Mouse (Mus musculus): Measurements from ENCODE around the gene Nrip2. TPM values are rescaled to one million over a fixed set of nuclear protein-coding genes. Genes with fewer than 3 reads are reported as not detected.

Gene Nrip2
- total and polyA plus RNA-seq, 3 experiments, result 0.13 to 1.3 TPM; not detected in 1

- Histone ChIP-seq H3K27me3 (replicated peaks) (no peaks in the 10 kb centered on the region), H3K36me3 (replicated peaks in 1 of 2; ENCODE audit: control insufficient read depth in 1 of 2, insufficient read depth in 1 of 2, low read length in 1 of 2) (no peaks in the 10 kb centered on the region), H3K9ac (ENCODE audit: insufficient read depth, low read depth) (no peak overlapping the region), H3K79me2 (replicated peaks; ENCODE audit: control insufficient read depth, extremely low read depth, insufficient read depth, poor library complexity, severe bottlenecking) (no peaks in the 10 kb centered on the region), H3K4me2 (ENCODE audit: insufficient read depth, low read depth, poor library complexity, severe bottlenecking) (no peak overlapping the region), H3K4me3 (replicated peaks in 1 of 3; ENCODE audit: low read depth in 2 of 3, low read length in 2 of 3, poor library complexity in 1 of 3) (no peak overlapping the region), H3K9me3 (replicated peaks; ENCODE audit: low read length) (no peaks in the 10 kb centered on the region), H3K4me1 (ENCODE audit: control insufficient read depth in 1 of 2, insufficient read depth in 2 of 2) (peaks cover 8 to 39% of the 10 kb centered on the region in 2 experiments; a peak in 2 of 4 replicates), H3K27ac (ENCODE audit: insufficient read depth, low read depth) (no peak overlapping the region)
- DNase-seq (ENCODE audit: extremely low read depth), result no peak
- dilution Hi-C loops (cut with MboI; ENCODE audit: extremely low pct_ligation_motif_present, extremely low pct_unique_long_range_greater_than_20kb, low sequenced_read_pairs), result no loop called here
- no peak for TF ChIP-seq TBP (conservative IDR thresholded peaks at IDR 0.05; ENCODE audit: low read depth, low read length)
- TF ChIP-seq SMC3 (IDR thresholded peaks at IDR 0.05; ENCODE audit: low read depth, low read length), result no peak
- TF ChIP-seq MYC (IDR thresholded peaks at IDR 0.05; ENCODE audit: low read depth, low read length), result no peak
- TF ChIP-seq ZNF384 (IDR thresholded peaks at IDR 0.05; ENCODE audit: low read depth, low read length), result no peak
- no peak for TF ChIP-seq EP300 (IDR thresholded peaks at IDR 0.05; ENCODE audit: low read length)
- no peak for TF ChIP-seq UBTF (IDR thresholded peaks at IDR 0.05; ENCODE audit: low read depth, low read length)
- no peak for TF ChIP-seq CHD1 (IDR thresholded peaks at IDR 0.05; ENCODE audit: low read depth, low read length)
- TF ChIP-seq ZC3H11A (IDR thresholded peaks at IDR 0.05; ENCODE audit: low read depth, low read length), result no peak
- no peak for TF ChIP-seq TCF12 (IDR thresholded peaks at IDR 0.05; ENCODE audit: low read depth, low read length)
- no peak for TF ChIP-seq CTCF (conservative IDR thresholded peaks at IDR 0.05 in 1 of 2, IDR thresholded peaks at IDR 0.05 in 1 of 2; ENCODE audit: low read depth in 2 of 2, low read length in 2 of 2)
- in situ Hi-C loops (cut with MboI; ENCODE audit: low pct_ligation_motif_present, low pct_unique_long_range_greater_than_20kb, low sequenced_read_pairs), result no loop called here
These were observed 14.1 kb upstream of the Nrip2 start for GRCm38 (mm10) chr6:128385026-128385425.

GRCm38 (mm10) chr6:128389185-128389584, 9.9 kb upstream of the Nrip2 start:
- Histone ChIP-seq H3K27ac (ENCODE audit: insufficient read depth, low read depth) (no peak overlapping the region), H3K4me1 (ENCODE audit: control insufficient read depth in 1 of 2, insufficient read depth in 2 of 2) (peaks cover 0 to 4% of the 10 kb centered on the region in 2 experiments; a peak in 1 of 4 replicates), H3K4me3 (replicated peaks in 1 of 3; ENCODE audit: low read depth in 2 of 3, low read length in 2 of 3, poor library complexity in 1 of 3) (no peak overlapping the region), H3K27me3 (replicated peaks) (no peaks in the 10 kb centered on the region), H3K9ac (ENCODE audit: insufficient read depth, low read depth) (no peak overlapping the region), H3K4me2 (ENCODE audit: insufficient read depth, low read depth, poor library complexity, severe bottlenecking) (no peak overlapping the region), H3K36me3 (replicated peaks in 1 of 2; ENCODE audit: control insufficient read depth in 1 of 2, insufficient read depth in 1 of 2, low read length in 1 of 2) (no peaks in the 10 kb centered on the region), H3K9me3 (replicated peaks; ENCODE audit: low read length) (no peaks in the 10 kb centered on the region), H3K79me2 (replicated peaks; ENCODE audit: control insufficient read depth, extremely low read depth, insufficient read depth, poor library complexity, severe bottlenecking) (no peaks in the 10 kb centered on the region)
- in situ Hi-C loops (cut with MboI; ENCODE audit: low pct_ligation_motif_present, low pct_unique_long_range_greater_than_20kb, low sequenced_read_pairs) (no loop called here), dilution Hi-C loops (cut with MboI; ENCODE audit: extremely low pct_ligation_motif_present, extremely low pct_unique_long_range_greater_than_20kb, low sequenced_read_pairs) (no loop called here)
- no peak for DNase-seq (ENCODE audit: extremely low read depth)
- TF ChIP-seq KAT2A (IDR thresholded peaks at IDR 0.05; ENCODE audit: insufficient replicate concordance, low read length), result no peak

GRCm38 (mm10) chr6:128390683-128391082, 8.4 kb upstream of the Nrip2 start:
- no peaks in the 10 kb centered on the region for H3K36me3 ChIP-seq (replicated peaks in 1 of 2; ENCODE audit: control insufficient read depth in 1 of 2, insufficient read depth in 1 of 2, low read length in 1 of 2)
- DNase-seq (ENCODE audit: extremely low read depth), result no peak
- dilution Hi-C loops (cut with MboI; ENCODE audit: extremely low pct_ligation_motif_present, extremely low pct_unique_long_range_greater_than_20kb, low sequenced_read_pairs), result no loop called here
- H3K4me1 ChIP-seq (ENCODE audit: control insufficient read depth in 1 of 2, insufficient read depth in 2 of 2), result no peaks in the 10 kb centered on the region
- H3K4me2 ChIP-seq (ENCODE audit: insufficient read depth, low read depth, poor library complexity, severe bottlenecking), result no peak overlapping the region
- no peak for TF ChIP-seq TBP (conservative IDR thresholded peaks at IDR 0.05; ENCODE audit: low read depth, low read length)
- TF ChIP-seq JUN (IDR thresholded peaks at IDR 0.05; ENCODE audit: insufficient read depth, low read depth, low read length), result no peak
- TF ChIP-seq ZNF384 (IDR thresholded peaks at IDR 0.05; ENCODE audit: low read depth, low read length), result no peak
- no peak for TF ChIP-seq KAT2A (IDR thresholded peaks at IDR 0.05; ENCODE audit: insufficient replicate concordance, low read length)
- no peak overlapping the region for H3K4me3 ChIP-seq (replicated peaks in 1 of 3; ENCODE audit: low read depth in 2 of 3, low read length in 2 of 3, poor library complexity in 1 of 3)
- no peak overlapping the region for H3K9ac ChIP-seq (ENCODE audit: insufficient read depth, low read depth)
- no peaks in the 10 kb centered on the region for H3K27me3 ChIP-seq (replicated peaks)
- H3K27ac ChIP-seq (ENCODE audit: insufficient read depth, low read depth), result no peak overlapping the region
- H3K79me2 ChIP-seq (replicated peaks; ENCODE audit: control insufficient read depth, extremely low read depth, insufficient read depth, poor library complexity, severe bottlenecking), result no peaks in the 10 kb centered on the region
- no peaks in the 10 kb centered on the region for H3K9me3 ChIP-seq (replicated peaks; ENCODE audit: low read length)
- in situ Hi-C loops (cut with MboI; ENCODE audit: low pct_ligation_motif_present, low pct_unique_long_range_greater_than_20kb, low sequenced_read_pairs), result no loop called here

Measured in CH12.LX (cell line).